Mouse (Mus musculus) testis, postnatal 14 days (tissue): ENCODE results near the gene Nudcd3.

Source experiments
- DNase-seq: peaks from one replicate; pipeline ENCODE4 v3.0.0; 2021; ENCODE audit warnings: low spot score

Nudcd3 gene

DNA sequence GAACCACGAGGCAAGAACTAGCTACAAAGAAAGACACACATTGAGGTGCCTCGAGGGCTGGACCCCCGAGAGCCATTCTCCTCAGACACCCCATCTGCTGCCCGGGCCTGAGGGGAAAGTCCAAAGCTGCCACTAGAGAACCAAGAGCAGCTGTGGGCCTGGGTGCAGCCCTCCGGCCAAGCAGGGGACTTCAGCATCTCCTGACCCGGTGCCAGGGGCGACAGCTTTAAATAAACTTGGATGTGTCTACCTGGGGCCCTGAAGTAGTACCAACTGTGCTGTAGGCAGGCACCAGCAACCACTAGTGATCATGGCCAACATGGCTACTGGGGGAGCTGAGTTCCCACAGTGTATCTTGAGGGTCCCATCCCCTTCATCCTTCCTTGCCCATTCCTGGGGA lies 137.2 kb downstream of the Nudcd3 start:
- DNase-seq: no peak

DNA sequence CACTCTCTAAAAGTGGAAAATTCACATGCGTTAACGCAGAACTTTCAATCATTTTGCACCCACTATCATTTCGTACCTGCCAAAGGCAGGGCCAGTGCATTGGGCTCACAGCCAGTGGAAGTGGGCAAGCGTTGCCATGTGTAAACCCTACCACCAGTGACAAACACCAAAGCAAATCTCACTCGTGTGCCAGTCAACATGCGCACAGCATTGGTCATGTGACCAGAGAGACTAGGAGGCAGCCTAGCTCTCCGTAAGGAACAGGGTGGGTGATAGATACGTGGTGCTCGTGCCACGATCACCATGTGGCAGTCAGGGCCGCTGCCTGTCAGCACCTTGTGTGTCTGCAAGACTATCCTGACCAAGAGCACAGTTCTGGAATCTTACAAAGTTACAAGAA lies 137.9 kb downstream of the Nudcd3 start:
- no peak for DNase-seq

DNA sequence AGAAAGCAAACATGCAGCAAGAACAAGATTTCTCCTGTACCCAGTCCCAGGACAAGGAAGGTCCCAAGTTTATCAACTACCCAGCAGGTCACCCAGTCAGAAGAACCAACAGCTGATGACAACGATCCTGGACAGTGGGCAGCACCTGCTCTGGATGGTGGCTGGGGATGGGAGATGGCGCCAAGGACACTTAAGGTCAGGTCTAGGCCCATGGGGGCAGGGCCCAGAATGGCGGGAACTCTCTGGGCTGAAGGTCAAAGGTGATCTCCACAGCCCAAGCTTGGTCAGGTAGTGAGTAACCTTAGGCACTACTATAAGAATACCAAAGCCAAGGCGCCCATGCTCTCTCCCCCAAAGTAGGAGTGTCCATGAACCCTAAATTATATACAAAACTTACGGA lies 138.3 kb downstream of the Nudcd3 start:
- no peak for DNase-seq

DNA sequence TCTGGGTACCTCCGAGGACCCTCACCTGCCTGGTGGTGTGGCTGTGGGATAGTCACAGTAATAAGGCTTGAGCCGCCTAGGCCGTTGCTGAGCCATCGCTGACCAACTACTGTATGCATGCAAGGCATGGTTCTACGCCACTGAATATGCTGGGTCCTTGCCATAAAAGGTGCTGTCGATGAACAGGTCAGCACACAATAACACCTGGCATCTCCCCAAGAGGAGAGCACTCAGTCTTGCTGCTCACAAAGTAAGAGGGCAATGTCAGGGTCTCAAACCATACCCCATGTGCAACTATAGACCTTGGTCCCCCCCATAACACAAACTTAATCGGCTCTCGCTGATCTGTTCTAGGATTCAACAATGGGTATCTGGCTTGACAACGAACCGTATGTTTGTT lies 141.1 kb downstream of the Nudcd3 start:
- DNase-seq: no peak
